Mouse (Mus musculus) embryonic facial prominence, embryonic 15.5 days (tissue): ENCODE data around the gene Siae. TPM values are rescaled to one million over a fixed set of nuclear protein-coding genes. Genes with fewer than 3 reads are reported as not detected.

Source experiments
- ATAC-seq: fragments of 200-750 bp; cut with Nextera tagmentation; 2 replicates; pipeline ENCODE4 v1.8.0; 2017; ENCODE audit warnings: low read depth, moderate TSS enrichment; ENCODE audit not compliant: insufficient number of reproducible peaks, low FRiP score, low TSS enrichment
- H3K27ac ChIP-seq: fragments of 300-500 bp; sonication (generic); replicated peaks from 2 replicates; pipeline ENCODE4 v1.5.1; 2015; ENCODE audit warnings: mild to moderate bottlenecking, inconsistent platforms
- H3K27me3 ChIP-seq: fragments of 300-500 bp; sonication (generic); 2 replicates; pipeline ENCODE4 v1.6.1; 2015; ENCODE audit warnings: inconsistent platforms
- H3K36me3 ChIP-seq: fragments of 300-500 bp; sonication (generic); 2 replicates; pipeline ENCODE4 v1.6.1; 2015; ENCODE audit warnings: mild to moderate bottlenecking, inconsistent platforms
- H3K4me1 ChIP-seq: fragments of 300-500 bp; sonication (generic); 2 replicates; pipeline ENCODE4 v1.6.1; 2015; ENCODE audit warnings: inconsistent platforms
- H3K4me2 ChIP-seq: fragments of 300-500 bp; sonication (generic); replicated peaks from 2 replicates; pipeline ENCODE4 v1.6.1; 2015; ENCODE audit warnings: mild to moderate bottlenecking, inconsistent platforms
- H3K4me3 ChIP-seq: fragments of 300-500 bp; sonication (generic); replicated peaks from 2 replicates; pipeline ENCODE4 v1.5.1; 2015; ENCODE audit warnings: mild to moderate bottlenecking, inconsistent platforms
- H3K9ac ChIP-seq: fragments of 300-500 bp; sonication (generic); 2 replicates; pipeline ENCODE4 v1.6.1; 2015; ENCODE audit warnings: inconsistent platforms
- H3K9me3 ChIP-seq: fragments of 300-500 bp; sonication (generic); replicated peaks from 2 replicates; pipeline ENCODE4 v1.6.1; 2016; ENCODE audit warnings: inconsistent platforms
- WGBS: fragments of 180-500 bp; shearing (Covaris S2); methylation state at CpG from one replicate; pipeline ENCODE4 v1.1.7; 2015; 5-methylcytosine and 5-hydroxymethylcytosine counted together
- polyA plus RNA-seq: library from polyadenylated mRNA; unstranded; fragments of >200 nt; fragmentation: Nextera tagmentation; extraction: Ambion mirVana; gene quantifications from 2 replicates; pipeline ENCODE4 v1.2.1, GENCODE M21; 2015

Gene Siae
- polyA plus RNA-seq, 1 experiment from 2014 or later, result 10.9 TPM

DNA sequence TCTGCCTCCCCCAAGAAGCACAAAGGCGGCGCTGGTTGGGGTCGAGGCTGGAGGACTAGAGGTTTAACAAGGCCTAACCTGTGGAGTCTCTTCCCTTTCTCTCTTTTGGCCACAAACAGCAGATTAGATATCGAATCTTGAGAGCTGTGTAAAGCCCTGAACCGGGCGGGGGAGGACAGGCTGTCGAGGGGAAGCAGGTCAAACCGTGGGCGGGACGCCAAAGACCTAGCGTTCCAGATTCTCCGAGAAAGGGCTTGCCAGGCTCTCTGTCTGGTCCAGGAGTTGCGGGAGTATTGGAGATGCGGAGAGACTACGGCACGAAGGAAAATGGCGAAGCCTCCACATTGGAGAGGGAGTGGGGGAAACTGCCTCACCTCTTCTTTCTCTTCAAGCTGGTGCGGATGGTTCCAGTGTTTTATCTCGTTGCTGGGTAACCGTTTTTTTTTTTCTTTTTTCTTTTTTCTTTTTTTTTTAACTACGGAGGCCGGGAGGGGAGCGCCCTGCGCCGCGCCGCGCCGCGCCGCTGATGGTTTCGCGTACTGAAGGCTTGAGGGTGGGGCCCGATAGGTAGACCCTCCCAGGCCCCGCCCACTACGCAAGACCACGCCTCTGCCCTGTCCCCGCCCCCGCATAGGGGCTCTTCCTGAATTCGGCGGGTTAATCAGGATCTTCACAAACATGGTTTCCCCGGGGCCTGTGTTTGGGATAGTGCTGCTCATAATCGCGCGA, 57.8 kb downstream of the Siae start, which contains the start of gene Spa17:
Spa17 (minus strand) TSS at position 541 of the 729 bp plus-strand sequence.
- Histone ChIP-seq H3K27me3 (no peaks in the 10 kb centered on the region), H3K27ac (peak within 1 kb of the TSS; percentile 73), H3K9ac (peak within 1 kb of the TSS; percentile 63), H3K36me3 (no peaks in the 10 kb centered on the region), H3K4me1 (peaks cover 4% of the 10 kb centered on the region), H3K4me3 (peak within 1 kb of the TSS; percentile 71), H3K9me3 (no peaks in the 10 kb centered on the region), H3K4me2 (peak within 1 kb of the TSS; percentile 72)
- WGBS, result under 1% methylated on average over 45 of the region's 45 CpGs
- ATAC-seq, result peak; percentile 95

DNA sequence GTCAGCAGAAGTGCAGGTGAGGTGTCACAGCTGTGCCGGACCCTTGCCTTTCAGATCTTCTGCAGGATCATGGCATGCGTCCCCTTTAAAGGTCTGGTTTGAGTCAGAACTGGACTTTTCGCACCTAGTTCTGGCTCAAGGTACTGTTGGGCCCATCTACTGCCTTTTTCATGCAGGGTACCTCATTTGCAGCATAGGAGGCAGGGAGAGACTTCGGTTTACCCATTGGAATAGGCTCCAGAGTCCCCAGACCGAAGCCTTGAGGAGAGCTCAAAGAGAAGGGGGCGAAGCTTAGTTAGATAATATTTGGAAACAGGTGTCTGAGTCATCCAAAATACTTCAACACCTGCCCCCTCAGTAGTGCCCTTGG, 58.4 kb downstream of the Siae start:
- no peak for ATAC-seq
- H3K4me3 ChIP-seq, result peak overlapping the region; percentile 71
- peak overlapping the region; percentile 73 for H3K27ac ChIP-seq
- no peaks in the 10 kb centered on the region for H3K36me3 ChIP-seq
- H3K4me2 ChIP-seq, result peak overlapping the region; percentile 72
- H3K27me3 ChIP-seq, result no peaks in the 10 kb centered on the region
- H3K9me3 ChIP-seq, result no peaks in the 10 kb centered on the region
- H3K4me1 ChIP-seq, result peaks cover 4% of the 10 kb centered on the region
- 16% methylated on average over 6 of the region's 6 CpGs for WGBS
- peak overlapping the region; percentile 26 for H3K9ac ChIP-seq

DNA sequence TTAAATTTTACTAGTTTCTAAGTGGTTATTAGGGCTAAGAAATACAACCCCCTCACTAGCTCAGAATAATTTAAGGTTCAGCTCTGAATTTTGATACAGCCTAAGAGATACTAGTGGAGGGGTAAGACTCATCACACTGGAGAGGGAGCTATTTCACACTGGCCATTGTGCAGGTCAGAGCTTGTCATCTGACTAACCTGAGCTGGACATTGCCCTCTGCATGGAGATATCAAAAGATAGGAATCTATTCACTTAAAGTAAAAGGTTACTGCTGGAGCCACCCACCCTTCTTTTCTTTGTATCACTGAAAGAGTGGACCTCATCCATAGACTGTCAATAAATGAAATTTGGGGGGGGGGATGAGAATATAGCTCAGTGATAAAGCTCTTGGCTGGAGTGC, 58.8 kb downstream of the Siae start:
- Histone ChIP-seq H3K36me3 (no peaks in the 10 kb centered on the region), H3K27ac (no peak overlapping the region), H3K9ac (no peak overlapping the region), H3K27me3 (no peaks in the 10 kb centered on the region), H3K4me3 (peak overlapping the region; percentile 71), H3K4me1 (peaks cover 4% of the 10 kb centered on the region), H3K9me3 (no peaks in the 10 kb centered on the region), H3K4me2 (peak overlapping the region; percentile 72)
- ATAC-seq, result no peak

- Histone ChIP-seq H3K9ac (no peak overlapping the region), H3K4me3 (no peak overlapping the region), H3K36me3 (no peaks in the 10 kb centered on the region), H3K4me2 (no peak overlapping the region), H3K27ac (no peak overlapping the region), H3K4me1 (peaks cover 4% of the 10 kb centered on the region), H3K9me3 (no peaks in the 10 kb centered on the region), H3K27me3 (no peaks in the 10 kb centered on the region)
- WGBS, result 64% methylated on average over 5 of the region's 5 CpGs
- no peak for ATAC-seq
Measured at GRCm38 (mm10) chr9:37615220-37615619, 59.7 kb downstream of the Siae start.

- Histone ChIP-seq H3K9ac (no peak overlapping the region), H3K36me3 (no peaks in the 10 kb centered on the region), H3K4me3 (no peak overlapping the region), H3K27me3 (no peaks in the 10 kb centered on the region), H3K4me2 (no peak overlapping the region), H3K4me1 (peaks cover 4% of the 10 kb centered on the region), H3K27ac (no peak overlapping the region), H3K9me3 (no peaks in the 10 kb centered on the region)
- no peak for ATAC-seq
- WGBS, result 59% methylated on average over 2 of the region's 2 CpGs
Measured at GRCm38 (mm10) chr9:37616770-37617169, 61.3 kb downstream of the Siae start.

DNA sequence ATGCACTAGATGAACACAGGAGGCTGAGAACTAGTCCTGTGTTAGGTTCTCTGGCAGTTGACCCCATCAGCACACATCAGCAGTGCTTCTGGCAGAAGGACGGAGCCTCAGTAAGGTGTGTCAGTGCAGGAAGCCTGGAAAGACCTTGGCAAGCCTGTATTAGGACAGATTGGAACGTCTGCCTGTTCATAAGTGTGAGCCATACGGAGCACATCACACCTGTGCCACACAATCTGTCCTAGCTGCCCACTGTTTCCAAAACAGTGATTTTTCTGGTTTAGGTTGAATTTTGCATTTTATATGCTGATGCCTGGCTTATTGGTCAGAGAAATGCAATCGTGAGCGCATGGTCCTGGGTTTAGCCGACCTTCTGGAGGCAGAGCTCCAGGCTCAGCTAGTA, 65.8 kb downstream of the Siae start:
- H3K27me3 ChIP-seq, result no peaks in the 10 kb centered on the region
- H3K4me1 ChIP-seq, result peaks cover 9% of the 10 kb centered on the region
- no peak overlapping the region for H3K27ac ChIP-seq
- no peaks in the 10 kb centered on the region for H3K9me3 ChIP-seq
- no peaks in the 10 kb centered on the region for H3K36me3 ChIP-seq
- ATAC-seq, result no peak
- H3K9ac ChIP-seq, result no peak overlapping the region
- no peak overlapping the region for H3K4me2 ChIP-seq
- WGBS, result 85% methylated on average over 6 of the region's 6 CpGs
- no peak overlapping the region for H3K4me3 ChIP-seq

DNA sequence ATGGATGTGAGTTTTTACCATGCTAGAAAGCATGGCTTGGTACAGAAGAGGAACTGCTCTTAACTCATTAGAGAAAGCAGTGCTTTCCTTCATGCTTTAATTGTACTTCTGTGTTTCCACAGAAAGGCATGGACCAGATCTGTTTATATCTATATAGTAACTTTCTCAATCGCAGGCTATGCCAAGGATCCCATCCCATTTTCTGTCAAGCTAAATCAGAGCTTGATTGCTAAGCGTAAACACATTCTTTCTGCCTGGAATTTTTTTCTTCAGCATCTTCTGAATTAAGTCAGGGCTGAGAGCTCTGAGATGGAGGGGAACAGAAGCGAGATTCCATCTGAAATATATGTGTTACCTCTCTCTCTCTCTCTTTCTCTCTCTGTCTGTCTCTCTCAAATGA, 68.5 kb downstream of the Siae start:
- Histone ChIP-seq H3K36me3 (no peaks in the 10 kb centered on the region), H3K4me1 (peaks cover 10% of the 10 kb centered on the region), H3K27ac (no peak overlapping the region), H3K4me3 (no peak overlapping the region), H3K9me3 (no peaks in the 10 kb centered on the region), H3K4me2 (no peak overlapping the region), H3K27me3 (no peaks in the 10 kb centered on the region), H3K9ac (no peak overlapping the region)
- ATAC-seq, result no peak
- WGBS, result 45% methylated on average over 3 of the region's 3 CpGs

DNA sequence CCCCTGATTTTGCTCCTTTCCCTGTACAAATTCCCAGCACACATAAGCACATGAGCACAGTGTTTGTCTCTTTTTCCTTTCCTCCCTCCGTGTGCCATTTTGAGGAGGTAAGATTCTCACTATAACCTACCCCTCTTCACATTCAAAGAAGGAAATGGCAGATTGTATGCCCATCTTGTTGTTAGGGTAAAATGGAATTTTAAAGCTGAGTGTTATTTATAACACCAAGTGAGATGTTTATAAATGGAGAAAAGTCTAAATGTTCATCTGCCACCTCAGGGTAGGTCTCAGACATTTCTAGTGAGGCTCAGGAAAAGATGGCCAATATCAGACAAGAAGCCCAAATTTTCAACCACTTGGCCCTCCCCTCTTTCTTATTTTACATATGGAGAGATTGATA, 69.0 kb downstream of the Siae start:
- Histone ChIP-seq H3K4me2 (no peak overlapping the region), H3K4me3 (no peak overlapping the region), H3K9ac (no peak overlapping the region), H3K9me3 (no peaks in the 10 kb centered on the region), H3K27ac (no peak overlapping the region), H3K36me3 (no peaks in the 10 kb centered on the region), H3K4me1 (peaks cover 10% of the 10 kb centered on the region), H3K27me3 (no peaks in the 10 kb centered on the region)
- WGBS, result 57% methylated on average over 1 of the region's 1 CpGs
- ATAC-seq, result no peak

GRCm38 (mm10) chr9:37625129-37625528, 69.6 kb downstream of the Siae start:
- WGBS, result 40% methylated on average over 3 of the region's 3 CpGs
- Histone ChIP-seq H3K4me1 (peaks cover 10% of the 10 kb centered on the region), H3K27me3 (no peaks in the 10 kb centered on the region), H3K4me2 (no peak overlapping the region), H3K4me3 (no peak overlapping the region), H3K36me3 (no peaks in the 10 kb centered on the region), H3K27ac (no peak overlapping the region), H3K9ac (no peak overlapping the region), H3K9me3 (no peaks in the 10 kb centered on the region)
- no peak for ATAC-seq

DNA sequence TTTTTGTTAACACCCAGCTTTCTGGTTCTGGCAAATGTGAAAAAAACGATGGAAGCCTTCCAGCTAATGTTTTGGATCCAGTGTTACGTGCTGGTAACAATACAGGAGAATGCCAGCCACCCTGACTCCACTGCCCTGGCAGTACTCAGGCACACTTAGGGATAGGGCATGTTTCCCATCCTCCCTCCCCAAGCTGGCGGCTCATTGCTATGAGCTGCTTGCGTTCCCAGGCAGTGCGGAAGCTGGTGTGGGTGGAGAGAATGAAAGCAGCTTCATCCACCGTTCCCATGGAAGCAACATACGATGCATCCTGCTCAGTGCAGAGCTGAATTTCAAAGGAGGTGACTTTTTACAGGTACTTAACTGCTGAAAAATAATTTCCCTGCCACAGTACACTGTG, 70.1 kb downstream of the Siae start:
- Histone ChIP-seq H3K4me2 (no peak overlapping the region), H3K27me3 (no peaks in the 10 kb centered on the region), H3K4me1 (peaks cover 10% of the 10 kb centered on the region), H3K36me3 (no peaks in the 10 kb centered on the region), H3K4me3 (no peak overlapping the region), H3K9me3 (no peaks in the 10 kb centered on the region), H3K27ac (no peak overlapping the region), H3K9ac (no peak overlapping the region)
- WGBS, result 34% methylated on average over 7 of the region's 7 CpGs
- ATAC-seq, result peak; percentile 39; the same call in 1 of the 2 replicates

DNA sequence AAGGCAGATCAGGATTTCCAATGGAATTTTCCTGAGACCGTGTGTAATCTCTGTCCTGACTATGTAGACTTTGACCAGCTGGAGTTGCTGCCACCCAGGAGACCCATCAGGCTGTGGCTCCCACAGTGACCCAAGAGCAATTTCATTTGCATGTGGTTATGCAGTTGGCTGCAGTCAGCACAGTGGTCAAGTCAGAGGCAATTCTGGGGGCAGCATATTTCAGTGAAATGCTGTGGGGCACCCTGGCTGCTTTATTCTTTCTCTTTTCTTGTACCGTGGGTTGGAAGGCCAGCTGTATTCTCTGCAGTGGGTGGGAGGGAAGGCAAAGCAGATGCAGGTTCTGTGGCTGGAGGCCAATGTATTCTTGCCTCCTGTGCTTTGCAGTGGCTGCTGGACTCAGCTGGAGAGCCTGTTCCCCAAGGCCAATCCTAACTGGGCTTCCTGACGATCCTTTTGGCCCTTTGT, 70.6 kb downstream of the Siae start:
- Histone ChIP-seq H3K4me3 (no peak overlapping the region), H3K27ac (no peak overlapping the region), H3K27me3 (no peaks in the 10 kb centered on the region), H3K9ac (no peak overlapping the region), H3K4me1 (peaks cover 10% of the 10 kb centered on the region), H3K9me3 (no peaks in the 10 kb centered on the region), H3K36me3 (no peaks in the 10 kb centered on the region), H3K4me2 (no peak overlapping the region)
- ATAC-seq, result no peak
- 14% methylated on average over 3 of the region's 3 CpGs for WGBS

DNA sequence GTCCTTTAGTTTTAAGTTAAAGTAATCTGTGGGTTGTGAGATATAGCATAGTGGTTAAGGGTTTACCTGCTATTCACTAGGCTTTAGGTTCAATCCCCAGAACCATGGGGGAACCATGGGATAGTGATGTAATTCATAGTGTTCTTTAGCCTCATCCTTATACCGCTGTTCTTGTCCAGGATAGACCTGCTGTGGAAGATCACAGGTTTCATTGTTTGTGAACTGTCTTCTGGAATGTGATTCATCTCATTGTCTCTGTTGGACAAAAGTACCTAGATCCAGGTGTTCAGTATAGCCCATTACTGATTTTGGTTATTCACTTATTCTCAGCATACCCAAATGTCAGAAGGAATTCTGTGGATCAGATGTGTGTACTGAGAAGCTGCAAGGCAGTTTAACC, 71.8 kb downstream of the Siae start:
- no peak overlapping the region for H3K4me2 ChIP-seq
- peaks cover 10% of the 10 kb centered on the region for H3K4me1 ChIP-seq
- no peaks in the 10 kb centered on the region for H3K36me3 ChIP-seq
- no peak overlapping the region for H3K9ac ChIP-seq
- H3K4me3 ChIP-seq, result no peak overlapping the region
- H3K27me3 ChIP-seq, result no peaks in the 10 kb centered on the region
- H3K27ac ChIP-seq, result no peak overlapping the region
- no peak for ATAC-seq
- H3K9me3 ChIP-seq, result no peaks in the 10 kb centered on the region
- WGBS, result 100% methylated on average over 1 of the region's 1 CpGs
